In the genomic region with DNA sequence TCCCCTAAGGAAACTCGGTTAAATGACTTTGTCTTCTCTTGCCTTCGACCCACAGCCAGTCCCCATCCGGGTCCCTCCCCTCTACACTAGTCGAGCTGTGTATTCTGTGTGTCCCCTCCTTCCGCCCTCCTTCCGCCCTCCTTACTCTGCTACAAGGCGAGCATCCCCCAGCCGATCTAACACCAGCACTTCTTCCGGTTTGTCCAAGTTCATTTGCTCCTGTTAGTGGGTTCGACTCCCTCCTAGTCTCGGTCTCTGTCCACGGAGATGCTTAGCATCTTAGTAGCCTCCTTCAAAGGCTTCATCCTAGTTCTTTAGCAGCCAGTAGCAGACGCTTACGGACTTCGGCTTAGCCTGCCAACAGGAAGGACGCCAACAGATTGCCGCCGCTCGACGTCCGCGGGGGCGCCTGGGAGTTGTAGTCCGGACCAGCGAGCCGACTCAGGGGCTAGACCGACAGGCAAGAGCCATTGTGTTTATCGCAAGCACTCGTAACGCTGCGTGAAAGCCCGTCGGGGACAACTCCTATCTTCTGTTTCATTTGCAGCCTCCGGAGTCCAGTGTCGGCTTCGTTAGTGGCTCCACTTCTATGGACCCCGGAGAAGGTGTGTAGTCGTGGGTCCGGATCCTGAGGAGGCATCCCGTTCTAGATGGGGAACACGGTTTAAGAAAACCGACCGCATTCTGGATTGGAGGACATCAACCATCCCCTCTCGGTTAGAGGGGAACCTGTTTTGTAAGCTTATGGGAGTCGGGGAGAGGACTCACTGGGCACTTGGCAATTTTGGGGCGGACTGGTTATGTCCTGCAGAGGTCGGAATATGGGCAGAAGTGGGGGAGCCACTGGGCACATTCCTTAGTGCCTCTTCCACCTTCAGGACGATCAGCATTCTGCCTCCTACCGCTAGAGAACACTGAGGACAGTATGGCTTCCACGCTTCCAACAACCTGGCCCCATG, we compare ENCODE assay signal across 8 mouse cellular contexts. TPM values are rescaled to one million over a fixed set of nuclear protein-coding genes. Genes with fewer than 3 reads are reported as not detected.
A peak's percentile ranks its signal among the peaks of the same experiment; 100 is the strongest.
DNase-seq lines count a peak whose midpoint lies in the region; ATAC-seq lines count a peak whose summit lies in the region.

A gene (plus strand): TSS at position 432 of the 959 bp plus-strand sequence.

- H3K4me2 ChIP-seq in hindbrain, embryonic 16.5 days (ENCODE audit: low read length) = peak within 1 kb of the TSS; percentile 72

- peaks cover 7% of the 10 kb centered on the region; the same call in 1 of the 2 replicates for H3K36me3 ChIP-seq in hindbrain, embryonic 16.5 days (ENCODE audit: control insufficient read depth, insufficient read depth, low read length)
- H3K36me3 ChIP-seq in macrophage (ENCODE audit: inconsistent target) = no peaks in the 10 kb centered on the region

- under 1% methylated on average over 50 of the region's 50 CpGs for WGBS in hindbrain, embryonic 16.5 days
- WGBS in macrophage (ENCODE audit: missing documents) = 1% methylated on average over 46 of the region's 50 CpGs

- H3K27ac ChIP-seq in hindbrain, embryonic 16.5 days (ENCODE audit: low read depth, low read length) = peak within 1 kb of the TSS; percentile 92
- H3K27ac ChIP-seq in macrophage = peak within 1 kb of the TSS; percentile 62

- peak within 1 kb of the TSS; percentile 83 for H3K9ac ChIP-seq in hindbrain, embryonic 16.5 days (ENCODE audit: low read depth, low read length)

- no peaks in the 10 kb centered on the region for H3K27me3 ChIP-seq in hindbrain, embryonic 16.5 days (replicated peaks; ENCODE audit: control insufficient read depth, insufficient read depth, low read length)

- DNase-seq in WW6 (ENCODE audit: low read depth, low spot score) = peak; percentile 78
- DNase-seq in cerebellum, postnatal 4 days (ENCODE audit: low spot score in 2 of 2) = peak; percentile 84 to 91
- DNase-seq in gastrocnemius, adult 18-20 months (ENCODE audit: low spot score) = peak; percentile 93
- peak; percentile 94 to 97 for DNase-seq in left cerebral cortex, adult 18-20 months (ENCODE audit: low spot score in 2 of 2)
- peak; percentile 96 for DNase-seq in right cerebral cortex, adult 18-20 months
- peak; percentile 85 for DNase-seq in urinary bladder, postnatal 10 days (ENCODE audit: low spot score)

- H3K9me3 ChIP-seq in hindbrain, embryonic 16.5 days (ENCODE audit: control insufficient read depth, low read length) = peaks cover 14% of the 10 kb centered on the region

- H3K79me2 ChIP-seq in macrophage (ENCODE audit: inconsistent target) = peaks cover 28% of the 10 kb centered on the region; the same call in 1 of the 2 replicates

- peaks cover 12% of the 10 kb centered on the region for H3K4me1 ChIP-seq in hindbrain, embryonic 16.5 days (ENCODE audit: control insufficient read depth, insufficient read depth, low read depth, low read length)

- peak; percentile 99 for ATAC-seq in hindbrain, embryonic 16.5 days

- peak within 1 kb of the TSS; percentile 75 for H3K4me3 ChIP-seq in hindbrain, embryonic 16.5 days (ENCODE audit: low read length)
- peak within 1 kb of the TSS; percentile 90 for H3K4me3 ChIP-seq in macrophage (ENCODE audit: inconsistent target)

RNA-seq across cellular contexts. Expression of the gene that starts here (rescaled TPM):
- 1 to 10 TPM; 8.0 to 9.0 TPM for total RNA-seq in gastrocnemius, adult 18-20 months (2021)
- 13.2 and 14.0 TPM in 2 replicates for polyA plus RNA-seq in hindbrain, embryonic 16.5 days (2015; fragmentation: Nextera tagmentation; extraction: Ambion mirVana)
- 10 to 100 TPM; 59.7 to 67.9 TPM for total RNA-seq in left cerebral cortex, adult 18-20 months (2021)
- 100 to 1,000 TPM in 5 of 26 experiments, 10 to 100 TPM in 21; 11.2 to 124 (median 76.6) TPM for total RNA-seq in macrophage (2018; cell fraction: chromatin; rRNA removed)
- total RNA-seq in macrophage (2018; cell fraction: cytosol; rRNA removed) = 10 to 100 TPM; 12.0 to 38.1 (median 24.3) TPM
- 100 to 1,000 TPM in 2 of 26 experiments, 10 to 100 TPM in 24; 10.5 to 107 (median 51.3) TPM for total RNA-seq in macrophage (2018; cell fraction: nucleus; rRNA removed)
- 8.6 to 15.6 TPM (median 14.0 TPM) in 3 replicates for polyA plus RNA-seq in macrophage (2018)

Comparison
In these comparisons a context has a peak if more than half of its experiments do, and no peak if none do; other contexts are left out.
1. Peak in every context shown above with its lines: DNase-seq, ATAC-seq, H3K4me3 ChIP-seq and H3K27ac ChIP-seq.
2. RNA of the gene that starts here (total RNA-seq): 59.7 to 67.9 TPM in left cerebral cortex, adult 18-20 months; 8.0 to 9.0 TPM in gastrocnemius, adult 18-20 months; every median in the first group is over 4 times any median in the second.